Mouse (Mus musculus): ENCODE results near the gene Sun1.

The Sun1 gene

GRCm38 (mm10) chr5:139287099-139287498 lies 86.7 kb downstream of the Sun1 start:
- no peak for DNase-seq

GRCm38 (mm10) chr5:139287787-139288186 lies 87.3 kb downstream of the Sun1 start:
- no peak for DNase-seq

GRCm38 (mm10) chr5:139288591-139288990 lies 88.2 kb downstream of the Sun1 start:
- no peak for DNase-seq

- no peak for DNase-seq
Measured at GRCm38 (mm10) chr5:139290467-139291259, 90.2 kb downstream of the Sun1 start.

GRCm38 (mm10) chr5:139291811-139292560 lies 91.5 kb downstream of the Sun1 start:
- peak; percentile 77 to 79 for DNase-seq

- DNase-seq: no peak
Measured at GRCm38 (mm10) chr5:139294089-139294488, 93.7 kb downstream of the Sun1 start.

GRCm38 (mm10) chr5:139297092-139297491 lies 96.7 kb downstream of the Sun1 start:
- no peak for DNase-seq

- DNase-seq: no peak
Measured at GRCm38 (mm10) chr5:139297745-139298144, 97.3 kb downstream of the Sun1 start.

All from kidney, postnatal 25 days (tissue).